Comparison of ENCODE assay signal across 8 mouse cellular contexts in the genomic region with DNA sequence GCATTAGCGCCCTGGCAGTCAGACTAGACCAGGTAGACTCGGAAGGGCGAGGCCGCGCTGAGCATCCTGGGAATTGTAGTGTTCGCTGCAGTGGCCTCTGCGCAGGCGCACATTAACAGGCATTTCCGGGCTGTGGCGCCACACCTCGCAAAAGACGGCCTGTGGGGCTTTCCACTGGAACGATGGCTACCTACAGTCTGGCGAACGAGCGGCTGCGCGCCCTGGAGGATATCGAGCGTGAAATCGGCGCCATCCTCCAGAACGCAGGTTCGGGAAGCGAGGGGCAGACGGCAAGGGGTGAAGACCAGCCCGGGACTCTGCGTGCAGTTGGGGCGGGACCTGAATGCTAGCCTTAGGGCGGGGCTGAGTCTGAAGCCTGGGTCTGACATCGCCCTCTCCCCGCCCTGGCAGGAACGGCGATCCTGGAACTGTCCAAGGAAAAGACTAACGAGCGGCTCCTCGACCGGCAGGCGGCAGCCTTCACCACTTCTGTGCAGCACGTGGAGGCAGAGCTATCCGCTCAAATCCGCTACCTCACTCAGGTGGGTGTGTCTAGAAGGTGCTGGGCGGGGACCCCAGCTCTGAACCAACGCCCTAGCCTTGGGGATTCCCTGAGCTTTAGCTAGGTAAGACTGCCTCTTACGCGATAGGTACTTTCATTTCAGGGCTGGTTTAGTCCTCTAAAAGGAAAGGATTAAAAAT. TPM values are rescaled to one million over a fixed set of nuclear protein-coding genes. Genes with fewer than 3 reads are reported as not detected.
DNase-seq lines count a peak whose midpoint lies in the region; ATAC-seq and TF ChIP-seq lines count a peak whose summit lies in the region.

TSS of gene Med11 (plus strand) at position 123 of the 702 bp plus-strand sequence.

- H3K27me3 ChIP-seq in embryonic facial prominence, embryonic 15.5 days: no peaks in the 10 kb centered on the region
- no peaks in the 10 kb centered on the region for H3K27me3 ChIP-seq in limb, embryonic 14.5 days (ENCODE audit: control insufficient read depth, insufficient read depth, low read length)
- H3K27me3 ChIP-seq in midbrain, postnatal 0 days (ENCODE audit: insufficient read depth, low read length): no peaks in the 10 kb centered on the region

- H3K9me3 ChIP-seq in embryonic facial prominence, embryonic 15.5 days (replicated peaks): no peaks in the 10 kb centered on the region
- no peaks in the 10 kb centered on the region for H3K9me3 ChIP-seq in limb, embryonic 14.5 days (ENCODE audit: control insufficient read depth, low read length)
- H3K9me3 ChIP-seq in midbrain, postnatal 0 days (ENCODE audit: low read length): no peaks in the 10 kb centered on the region

- ATAC-seq in embryonic facial prominence, embryonic 15.5 days (ENCODE audit: insufficient number of reproducible peaks, low FRiP score, low TSS enrichment, low read depth): peak; percentile 97
- peak; percentile 98 for ATAC-seq in limb, embryonic 14.5 days (ENCODE audit: low FRiP score, low read depth)
- peak; percentile 96 for ATAC-seq in midbrain, postnatal 0 days (ENCODE audit: low FRiP score)

- H3K36me3 ChIP-seq in embryonic facial prominence, embryonic 15.5 days: peaks cover 10% of the 10 kb centered on the region
- peaks cover 6% of the 10 kb centered on the region for H3K36me3 ChIP-seq in limb, embryonic 14.5 days (ENCODE audit: control insufficient read depth, insufficient read depth, low read length)
- H3K36me3 ChIP-seq in midbrain, postnatal 0 days (ENCODE audit: insufficient read depth, low read length): no peaks in the 10 kb centered on the region

- peak; percentile 99 for DNase-seq in 416B (ENCODE audit: low read depth)
- peak; percentile 97 for DNase-seq in heart, adult 8-10 months (ENCODE audit: low spot score)
- DNase-seq in kidney, adult 9 months: peak; percentile 99
- DNase-seq in limb, embryonic 14.5 days (ENCODE audit: low spot score): peak; percentile 97
- DNase-seq in midbrain, postnatal 0 days (ENCODE audit: low spot score): peak; percentile 97
- peak; percentile 84 to 87 for DNase-seq in spleen, postnatal 14 days (ENCODE audit: low spot score in 2 of 2)

- TF ChIP-seq POLR2A in bone marrow, adult 2 months (IDR thresholded peaks at IDR 0.05; ENCODE audit: borderline replicate concordance, control insufficient read depth, low read depth, low read length): peak; percentile 55; the same call in 1 of the 2 replicates
- TF ChIP-seq POLR2A in limb, embryonic 14.5 days (IDR thresholded peaks at IDR 0.05; ENCODE audit: borderline replicate concordance, extremely low read depth, insufficient read depth, insufficient read length): peak; percentile 60; the same call in 1 of the 2 replicates

- peak within 1 kb of the TSS; percentile 97 for H3K27ac ChIP-seq in bone marrow, adult 2 months (ENCODE audit: control insufficient read depth, insufficient read depth, low read depth, low read length, poor library complexity)
- H3K27ac ChIP-seq in embryonic facial prominence, embryonic 15.5 days (replicated peaks): peak within 1 kb of the TSS; percentile 99
- H3K27ac ChIP-seq in limb, embryonic 14.5 days (replicated peaks; ENCODE audit: low read depth, low read length): peak within 1 kb of the TSS; percentile 96
- H3K27ac ChIP-seq in midbrain, postnatal 0 days (ENCODE audit: low read depth, low read length): peak within 1 kb of the TSS; percentile 91

- H3K4me3 ChIP-seq in bone marrow, adult 2 months (replicated peaks; ENCODE audit: control insufficient read depth, low read depth, low read length): peak within 1 kb of the TSS; percentile 91
- peak within 1 kb of the TSS; percentile 81 for H3K4me3 ChIP-seq in embryonic facial prominence, embryonic 15.5 days (replicated peaks)
- peak within 1 kb of the TSS; percentile 70 for H3K4me3 ChIP-seq in limb, embryonic 14.5 days (replicated peaks; ENCODE audit: low read length)
- peak within 1 kb of the TSS; percentile 46 for H3K4me3 ChIP-seq in midbrain, postnatal 0 days (ENCODE audit: low read depth, low read length)

- peak within 1 kb of the TSS; percentile 85 for H3K9ac ChIP-seq in embryonic facial prominence, embryonic 15.5 days
- peak within 1 kb of the TSS; percentile 74 for H3K9ac ChIP-seq in limb, embryonic 14.5 days (ENCODE audit: low read depth, low read length, severe bottlenecking)
- H3K9ac ChIP-seq in midbrain, postnatal 0 days (replicated peaks; ENCODE audit: low read length, poor library complexity, severe bottlenecking): peak within 1 kb of the TSS; percentile 70

- peaks cover 6% of the 10 kb centered on the region for H3K4me1 ChIP-seq in bone marrow, adult 2 months (ENCODE audit: control insufficient read depth, insufficient read depth, low read length)
- H3K4me1 ChIP-seq in embryonic facial prominence, embryonic 15.5 days: peaks cover 12% of the 10 kb centered on the region
- peaks cover 6% of the 10 kb centered on the region for H3K4me1 ChIP-seq in limb, embryonic 14.5 days (ENCODE audit: control insufficient read depth, insufficient read depth, low read length)
- H3K4me1 ChIP-seq in midbrain, postnatal 0 days (ENCODE audit: insufficient read depth, low read length): no peaks in the 10 kb centered on the region; the same call in 1 of the 2 replicates

- under 1% methylated on average over 46 of the region's 46 CpGs for WGBS in bone marrow, adult 2 months
- under 1% methylated on average over 46 of the region's 46 CpGs for WGBS in embryonic facial prominence, embryonic 15.5 days
- WGBS in limb, embryonic 14.5 days: under 1% methylated on average over 45 of the region's 46 CpGs
- under 1% methylated on average over 46 of the region's 46 CpGs for WGBS in midbrain, postnatal 0 days

- peak; percentile 78 for TF ChIP-seq CTCF in bone marrow, adult 2 months (IDR thresholded peaks at IDR 0.05; ENCODE audit: control insufficient read depth, insufficient read depth, low read length)
- peak; percentile 91 for TF ChIP-seq CTCF in midbrain, postnatal 0 days (IDR thresholded peaks at IDR 0.05)

- H3K4me2 ChIP-seq in embryonic facial prominence, embryonic 15.5 days (replicated peaks): peak within 1 kb of the TSS; percentile 67
- H3K4me2 ChIP-seq in limb, embryonic 14.5 days (replicated peaks; ENCODE audit: low read depth, low read length, severe bottlenecking): peak within 1 kb of the TSS; percentile 51
- H3K4me2 ChIP-seq in midbrain, postnatal 0 days (ENCODE audit: low read depth, low read length, poor library complexity, severe bottlenecking): peak within 1 kb of the TSS; percentile 55

RNA-seq across cellular contexts. Expression of gene Med11, which starts in this region (rescaled TPM):
- polyA plus RNA-seq in bone marrow, adult 2 months (2011; ENCODE audit: insufficient read depth, insufficient read length, low replicate concordance, missing spikeins): 8.3 and 16.1 TPM in 2 replicates
- 37.0 and 42.9 TPM in 2 replicates for polyA plus RNA-seq in embryonic facial prominence, embryonic 15.5 days (2015; fragmentation: Nextera tagmentation; extraction: Ambion mirVana)
- 10 to 100 TPM in 1 of 4 experiments, 1 to 10 TPM in 3; 5.9 to 10.6 (median 6.9) TPM for total RNA-seq in heart, adult 8-10 months (2022)
- polyA plus RNA-seq in limb, embryonic 14.5 days (2012; rRNA removed): 27.6 and 32.4 TPM in 2 replicates
- 44.8 and 47.4 TPM in 2 replicates for polyA plus RNA-seq in limb, embryonic 14.5 days (2014; fragmentation: Nextera tagmentation; extraction: Ambion mirVana)
- total RNA-seq in midbrain, postnatal 0 days (2014; rRNA removed): 23.7 and 30.1 TPM in 2 replicates
- 28.2 and 36.8 TPM in 2 replicates for polyA plus RNA-seq in midbrain, postnatal 0 days (2015; fragmentation: Nextera tagmentation; extraction: Ambion mirVana)

Comparison
In these comparisons a context has a peak if more than half of its experiments do, and no peak if none do; other contexts are left out.
1. Peak in every context shown above with its lines: DNase-seq, ATAC-seq, H3K4me3 ChIP-seq and H3K27ac ChIP-seq.